Mouse (Mus musculus) frontal cortex, postnatal 36 days (tissue): ENCODE data around the gene Vstm2l.

Experiments
- DNase-seq, 2 experiments: peaks; one replicate each; pipeline ENCODE4 v3.0.0; 2022; ENCODE audit warnings: low spot score in 2 of 2

The Vstm2l gene

GRCm38 (mm10) chr2:157992501-157992900 is 78.0 kb downstream of the Vstm2l start:
- no peak for DNase-seq
